Mouse (Mus musculus) thymus, adult 2 months (tissue): ENCODE measurements around the gene Fbxl13. TPM values are rescaled to one million over a fixed set of nuclear protein-coding genes. Genes with fewer than 3 reads are reported as not detected.
"Not testable (repeated sequence)": the region's sequence is repeated elsewhere in the genome, so short reads cannot be mapped to it uniquely, and the experiment has no call there.

Experiments
- DNase-seq: peaks from one replicate; pipeline ENCODE4 v3.0.0; 2021
- H3K27ac ChIP-seq: fragments of 200-500 bp; 2 replicates; pipeline ENCODE4 v1.5.1; 2012; ENCODE audit warnings: low read length, control low read depth; ENCODE audit not compliant: control insufficient read depth, insufficient read depth
- H3K27me3 ChIP-seq: fragments of 200-500 bp; 2 replicates; pipeline ENCODE4 v1.6.1; 2012; ENCODE audit warnings: mild to moderate bottlenecking, low read length, moderate library complexity, mixed read lengths; ENCODE audit not compliant: control insufficient read depth, insufficient read depth
- H3K36me3 ChIP-seq: fragments of 200-500 bp; 2 replicates; pipeline ENCODE4 v1.6.1; 2012; ENCODE audit warnings: mild to moderate bottlenecking, low read length, moderate library complexity; ENCODE audit not compliant: control insufficient read depth, insufficient read depth
- H3K4me1 ChIP-seq: fragments of 200-500 bp; replicated peaks from 2 replicates; pipeline ENCODE4 v1.6.1; 2012; ENCODE audit warnings: low read length; ENCODE audit not compliant: control insufficient read depth, insufficient read depth
- H3K4me3 ChIP-seq: fragments of 200-500 bp; 2 replicates; pipeline ENCODE4 v1.5.1; 2012; ENCODE audit warnings: mild to moderate bottlenecking, low read length, control low read depth, moderate library complexity; ENCODE audit not compliant: control insufficient read depth, insufficient read depth
- CTCF ChIP-seq: fragments of 200-500 bp; IDR thresholded peaks from 2 replicates; pipeline ENCODE4 v1.5.1; 2012; ENCODE audit warnings: mild to moderate bottlenecking, control low read depth, low read length, moderate library complexity, borderline replicate concordance; ENCODE audit not compliant: control insufficient read depth, poor library complexity, insufficient read depth; ENCODE audit errors: extremely low read depth
- POLR2A ChIP-seq: fragments of 200-500 bp; IDR thresholded peaks from 2 replicates; pipeline ENCODE4 v1.6.1; 2012; ENCODE audit warnings: mild to moderate bottlenecking, low read length, control low read depth, moderate library complexity; ENCODE audit not compliant: control insufficient read depth, poor library complexity, insufficient read depth; ENCODE audit errors: extremely low read depth
- WGBS: fragments of 180-500 bp; shearing (Covaris S2); methylation state at CpG from one replicate; pipeline ENCODE4 v1.1.7; 2018; 5-methylcytosine and 5-hydroxymethylcytosine counted together
- polyA plus RNA-seq: library from polyadenylated mRNA; depleted of rRNA; stranded (reverse); fragments of >200 nt; gene quantifications from 2 replicates; pipeline ENCODE4 v1.2.3, GENCODE M21; 2012

The Fbxl13 gene
- polyA plus RNA-seq, 1 experiment = 0.12 TPM

GRCm38 (mm10) chr5:21643606-21644005 lies 1.8 kb downstream of the Fbxl13 start:
- Histone ChIP-seq H3K36me3 (0 out of 2 replicates have a peak, but pooled peaks cover 1% of the 10 kb centered on the region), H3K4me3 (no peak overlapping the region), H3K27ac (no peak overlapping the region), H3K4me1 (peaks cover 11% of the 10 kb centered on the region), H3K27me3 (no peaks in the 10 kb centered on the region)
- WGBS = 52% methylated on average over 1 of the region's 1 CpGs
- TF ChIP-seq CTCF = no peak
- TF ChIP-seq POLR2A = no peak
- no peak for DNase-seq

DNA sequence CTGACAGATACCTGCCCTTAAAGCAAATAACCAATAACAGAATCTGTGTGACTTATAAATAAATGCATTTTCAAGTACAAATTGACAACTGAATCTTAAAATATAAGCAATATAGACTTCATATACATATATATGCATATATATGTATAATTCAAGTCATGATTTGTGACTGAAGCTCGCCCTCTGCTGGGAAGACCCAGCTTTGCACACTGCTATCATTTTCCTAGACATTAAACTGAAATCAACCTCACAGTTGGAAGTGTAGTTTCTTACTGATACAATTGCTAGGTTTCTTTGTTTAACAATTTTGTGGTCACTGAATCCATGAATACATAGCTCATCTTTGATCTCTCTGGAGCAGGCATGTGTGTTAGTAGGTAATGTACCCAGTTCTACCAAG lies 4.5 kb downstream of the Fbxl13 start:
- WGBS = 0% methylated on average over 1 of the region's 1 CpGs
- Histone ChIP-seq H3K4me3 (no peak overlapping the region), H3K27me3 (no peaks in the 10 kb centered on the region), H3K36me3 (no peaks in the 10 kb centered on the region), H3K27ac (no peak overlapping the region), H3K4me1 (peaks cover 8% of the 10 kb centered on the region)
- TF ChIP-seq CTCF (no peak), POLR2A (no peak)
- DNase-seq = peak; percentile 55

DNA sequence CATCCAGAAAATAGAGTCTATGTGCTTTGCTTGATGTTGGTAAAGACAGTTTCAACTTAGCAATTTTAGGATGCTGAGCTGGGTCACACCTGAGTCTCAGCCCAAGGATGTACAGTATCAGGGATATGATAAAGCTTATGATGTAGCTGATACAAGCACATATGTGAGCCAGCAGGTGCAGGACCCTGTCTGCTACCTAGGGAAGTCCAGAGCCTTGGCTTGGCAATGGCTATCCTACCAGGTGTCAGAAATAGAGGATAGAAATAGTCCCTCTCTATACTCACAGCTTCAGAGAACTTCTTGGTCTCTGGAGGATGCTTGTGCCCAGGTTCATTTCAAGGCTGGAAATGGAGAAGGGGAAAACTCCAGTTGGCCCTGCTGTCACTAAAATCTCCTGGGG lies 19.5 kb downstream of the Fbxl13 start:
- no peak overlapping the region for H3K27ac ChIP-seq
- no peaks in the 10 kb centered on the region for H3K36me3 ChIP-seq
- H3K27me3 ChIP-seq = no peaks in the 10 kb centered on the region
- TF ChIP-seq POLR2A = no peak
- no peak for TF ChIP-seq CTCF
- H3K4me1 ChIP-seq = no peaks in the 10 kb centered on the region
- H3K4me3 ChIP-seq = no peak overlapping the region
- DNase-seq = no peak

DNA sequence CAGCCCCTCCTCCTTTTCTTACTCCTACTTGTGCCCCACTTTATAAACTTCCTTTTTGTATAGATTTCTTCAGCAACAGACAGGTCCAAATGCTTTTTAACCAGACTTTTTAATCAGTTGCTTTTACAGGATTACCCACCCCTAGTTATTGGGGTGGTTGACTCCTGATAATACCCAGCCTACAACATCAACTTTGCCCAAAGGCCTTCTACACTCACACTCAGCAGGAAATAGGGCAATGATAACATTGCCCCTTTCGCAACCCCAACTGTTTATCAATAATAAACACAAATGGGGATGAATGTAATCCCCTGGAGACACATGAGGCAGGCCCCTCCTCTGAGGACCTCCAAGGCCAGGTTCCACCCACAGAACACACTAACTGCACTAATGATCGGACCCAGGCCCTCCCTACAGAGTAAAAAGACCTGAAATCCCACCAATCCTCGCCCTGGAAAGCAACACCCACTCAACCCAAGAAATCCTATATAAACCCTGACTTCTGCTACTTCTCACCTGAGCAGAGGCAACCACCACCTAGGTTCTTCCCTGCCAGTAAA lies 28.9 kb downstream of the Fbxl13 start:
- no peak overlapping the region for H3K27ac ChIP-seq
- no peaks in the 10 kb centered on the region for H3K4me1 ChIP-seq
- H3K27me3 ChIP-seq = no peaks in the 10 kb centered on the region
- no peak for DNase-seq
- no peaks in the 10 kb centered on the region for H3K36me3 ChIP-seq
- WGBS = 86% methylated on average over 3 of the region's 3 CpGs
- no peak overlapping the region for H3K4me3 ChIP-seq
- TF ChIP-seq POLR2A (no peak), CTCF (no peak)

GRCm38 (mm10) chr5:21614299-21614698 lies 31.1 kb downstream of the Fbxl13 start:
- 98% methylated on average over 11 of the region's 11 CpGs for WGBS
- H3K27ac ChIP-seq, DNase-seq, H3K4me1 ChIP-seq, H3K27me3 ChIP-seq, H3K36me3 ChIP-seq, H3K4me3 ChIP-seq: not testable (repeated sequence)

DNA sequence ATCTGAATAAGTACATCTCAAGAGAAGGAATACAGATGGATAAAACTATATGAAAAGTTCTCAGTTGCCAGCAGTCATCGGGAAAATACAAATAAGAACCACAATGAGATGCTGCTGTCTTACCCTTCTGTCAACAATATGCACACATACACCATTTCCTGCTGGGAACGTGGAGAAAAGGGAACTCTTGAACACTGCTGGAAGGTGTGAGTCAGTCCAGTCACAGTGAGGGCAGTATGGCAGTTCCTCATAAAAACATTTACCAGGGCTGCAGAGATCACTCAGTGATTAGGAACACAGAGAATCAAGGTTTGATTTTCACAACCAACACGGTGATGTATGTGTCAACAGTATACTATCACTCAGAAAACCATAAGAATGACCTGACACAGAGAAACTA lies 34.4 kb downstream of the Fbxl13 start:
- TF ChIP-seq POLR2A = no peak
- Histone ChIP-seq H3K27ac (no peak overlapping the region), H3K27me3 (no peaks in the 10 kb centered on the region), H3K4me3 (no peak overlapping the region), H3K4me1 (no peaks in the 10 kb centered on the region), H3K36me3 (no peaks in the 10 kb centered on the region)
- DNase-seq = no peak
- 12% methylated on average over 3 of the region's 3 CpGs for WGBS
